Mouse (Mus musculus) heart, postnatal 10 days (tissue): ENCODE results near the gene Syk. TPM values are rescaled to one million over a fixed set of nuclear protein-coding genes. Genes with fewer than 3 reads are reported as not detected.
A peak's percentile ranks its signal among the peaks of the same experiment; 100 is the strongest.

Experiments
- DNase-seq, 2 experiments: peaks; one replicate each; pipeline ENCODE4 v3.0.0; 2021
- intact Hi-C: fragments of 180-260 bp; cut with DNase I; formaldehyde crosslinking; loops from one replicate; pipeline ENCODE4 v1.15.1; 2025
- total RNA-seq, 2 experiments: library from RNA; stranded (reverse); gene quantifications; 2 replicates each; pipeline ENCODE4 v1.2.3; 2021

Syk gene
- total RNA-seq, 2 experiments from 2014 or later = 17.6 to 22.0 TPM

DNA sequence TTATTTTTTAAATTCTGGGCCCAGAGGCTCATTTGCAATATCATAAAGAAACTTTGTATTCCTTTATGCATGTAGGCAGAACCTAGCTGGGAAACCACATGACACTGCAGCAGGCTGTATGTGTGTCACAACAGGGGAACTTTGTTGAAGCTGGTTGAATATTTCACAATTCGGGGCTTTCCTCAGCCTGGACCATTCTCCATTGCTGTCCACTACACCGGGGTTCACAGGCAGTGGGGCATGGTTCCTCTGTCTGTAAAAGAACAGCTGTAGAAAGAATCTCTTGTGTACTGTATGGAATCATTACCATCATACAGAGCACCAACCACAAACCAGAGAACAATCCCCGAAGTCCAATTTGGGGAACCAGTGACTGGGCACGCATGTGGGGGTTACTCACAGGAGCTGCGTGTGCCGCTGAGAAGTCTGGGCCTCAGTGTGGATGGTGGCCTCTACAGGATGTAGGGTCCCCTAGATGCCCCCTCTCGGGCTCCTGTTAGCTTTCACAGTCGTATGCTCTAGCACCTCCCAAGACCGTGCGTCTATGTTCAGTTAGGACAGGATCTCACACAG, 53.3 kb downstream of the Syk start:
- intact Hi-C loops = no loop called here
- DNase-seq = no peak

DNA sequence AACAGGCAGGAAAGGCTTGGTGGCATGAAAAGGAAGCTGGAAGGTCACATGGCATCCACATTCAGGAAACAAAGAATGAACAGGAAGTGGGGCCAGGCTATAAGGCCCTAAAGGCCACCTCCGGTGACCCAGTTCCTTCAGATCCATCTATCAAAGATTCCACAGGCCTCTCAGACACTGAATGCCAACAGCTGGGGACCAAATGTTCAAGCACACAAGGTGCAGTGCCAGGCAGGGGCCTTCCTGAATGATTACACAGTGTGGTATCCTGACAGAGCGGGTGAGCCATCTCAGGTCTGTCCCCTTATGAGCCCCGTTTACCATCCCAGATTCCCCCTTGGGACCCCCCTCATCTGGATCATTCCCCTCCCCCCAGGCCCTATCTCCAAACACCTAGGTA, 63.6 kb downstream of the Syk start:
- DNase-seq = no peak
- intact Hi-C loops = no loop called here

DNA sequence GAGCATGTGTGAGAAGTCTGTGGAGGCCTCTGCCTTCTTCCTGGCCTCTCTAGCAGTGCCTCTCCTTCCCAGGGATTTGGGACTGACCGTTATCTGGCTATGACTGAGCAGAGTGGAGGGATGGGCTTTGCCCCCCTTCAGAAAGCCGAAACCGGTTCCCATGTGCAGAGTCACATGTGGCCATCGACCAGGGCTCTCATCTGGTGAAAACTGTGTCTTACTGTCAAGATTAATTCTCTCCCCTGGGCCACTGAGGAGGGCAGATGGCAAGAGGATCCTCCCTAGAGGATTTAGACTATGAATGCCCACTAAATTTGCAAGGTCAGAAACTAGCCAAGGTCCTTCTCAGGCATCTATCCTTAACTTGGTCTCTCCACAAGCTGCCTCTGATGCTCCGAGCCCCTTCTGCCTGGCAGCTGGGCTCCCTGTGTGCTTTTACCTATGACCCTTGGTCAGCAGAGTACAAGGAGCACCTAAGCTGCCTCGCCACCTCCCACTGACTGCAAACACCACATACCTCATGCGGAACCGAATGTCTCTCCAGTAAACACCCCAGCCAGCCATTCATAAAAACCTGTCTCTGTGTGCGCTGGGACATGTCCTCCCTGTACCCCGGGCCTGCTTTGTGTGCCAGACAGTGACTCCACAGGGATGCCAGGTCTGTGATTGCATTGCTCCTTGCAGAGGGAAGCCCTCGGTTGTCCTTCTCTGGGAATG, 65.2 kb downstream of the Syk start:
- DNase-seq = no peak
- intact Hi-C loops = no loop called here

DNA sequence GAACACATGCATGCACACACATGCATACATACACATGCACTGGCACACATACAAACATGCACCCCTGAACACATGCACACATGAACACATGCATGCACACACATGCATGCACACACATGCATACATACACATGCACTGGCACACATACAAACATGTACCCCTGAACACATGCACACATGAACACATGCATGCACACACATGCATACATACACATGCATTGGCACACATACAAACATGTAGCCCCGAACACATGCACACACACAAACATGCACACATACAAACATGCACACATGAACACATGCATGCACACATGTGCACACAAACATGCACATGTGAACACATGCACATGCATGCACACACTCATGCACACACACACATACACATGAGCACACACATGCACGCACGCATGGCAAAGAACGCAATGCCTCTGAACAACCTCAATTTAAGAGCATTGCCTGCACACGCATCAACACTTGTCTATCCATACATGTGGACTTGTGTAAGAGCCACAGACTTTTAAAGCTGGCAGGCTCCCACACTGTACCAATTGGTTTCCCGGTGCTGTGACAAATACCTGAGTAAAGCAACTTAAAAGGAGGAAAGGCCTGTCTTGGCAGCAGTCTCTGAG, 66.9 kb downstream of the Syk start:
- no peak for DNase-seq
- intact Hi-C loops = loop anchor here (10.0 kb wide), 1 partner anchor 705 kb away; no protein-coding TSS in a partner anchor

DNA sequence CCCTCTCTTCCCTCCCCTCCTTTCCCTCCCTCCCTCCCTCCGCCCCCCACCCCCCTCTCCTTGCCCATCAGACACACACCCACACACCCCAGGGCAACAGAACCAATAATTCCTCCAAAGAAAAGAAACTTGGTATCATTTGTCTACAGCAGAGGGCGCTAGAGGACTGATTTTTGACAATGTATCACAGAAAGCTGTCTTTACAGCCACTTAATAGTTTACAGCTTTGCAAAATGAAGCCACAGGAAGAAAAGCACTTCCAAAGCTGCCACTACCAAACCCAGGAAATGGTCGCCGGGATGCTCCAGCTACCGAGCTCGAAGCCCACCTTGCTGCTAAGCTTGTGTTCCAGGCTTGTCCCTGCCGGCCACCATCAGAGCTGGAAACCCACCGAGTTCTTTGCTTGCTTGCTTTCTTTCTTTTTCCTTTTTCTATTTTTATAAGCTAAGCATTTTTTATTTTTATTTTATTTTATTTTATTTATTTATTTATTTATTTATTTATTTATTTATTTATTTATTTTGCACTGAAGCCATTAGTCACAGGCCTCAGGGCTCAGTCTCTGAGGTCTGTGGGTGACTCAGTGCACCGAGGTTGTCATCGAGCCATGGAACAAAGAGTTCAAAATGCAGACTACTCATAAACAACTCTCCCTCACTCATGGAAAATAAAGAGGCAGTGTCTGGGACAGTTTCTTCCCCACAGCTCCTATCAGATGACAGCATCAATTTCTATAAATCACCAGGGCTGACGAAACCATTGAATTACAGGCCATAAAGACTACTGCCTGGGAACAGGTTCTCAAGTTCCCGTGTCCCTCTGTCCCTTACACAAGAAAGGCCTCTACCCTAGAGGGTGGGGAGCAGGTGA, 68.6 kb downstream of the Syk start:
- DNase-seq = peak; percentile 68 to 86

DNA sequence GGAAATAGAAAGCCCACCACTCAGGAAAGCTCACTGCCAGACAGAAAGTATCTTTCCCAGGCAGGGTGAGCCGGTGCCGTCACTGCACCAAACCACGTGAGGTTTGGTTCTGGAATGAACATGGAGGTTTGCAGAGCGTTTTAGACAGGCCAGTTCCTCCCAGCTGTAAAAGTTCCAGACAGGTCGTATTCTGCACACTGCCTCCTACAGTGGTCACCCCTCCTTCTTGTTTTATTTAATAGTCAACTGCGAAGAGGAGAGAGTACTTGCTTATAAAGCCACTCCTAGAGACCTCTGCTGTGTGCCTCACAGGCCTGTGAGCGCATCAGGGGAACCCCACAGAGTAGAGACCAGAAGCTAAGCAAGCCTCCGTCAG, 69.3 kb downstream of the Syk start:
- DNase-seq = no peak
- intact Hi-C loops = loop anchor here (10.0 kb wide), 1 partner anchor 703 kb away; no protein-coding TSS in a partner anchor

More for the DNA sequence above, 68.6 kb downstream of the Syk start:
- intact Hi-C loops = loop anchor here (10.0 kb wide), 1 partner anchor 703 kb away; no protein-coding TSS in a partner anchor

DNA sequence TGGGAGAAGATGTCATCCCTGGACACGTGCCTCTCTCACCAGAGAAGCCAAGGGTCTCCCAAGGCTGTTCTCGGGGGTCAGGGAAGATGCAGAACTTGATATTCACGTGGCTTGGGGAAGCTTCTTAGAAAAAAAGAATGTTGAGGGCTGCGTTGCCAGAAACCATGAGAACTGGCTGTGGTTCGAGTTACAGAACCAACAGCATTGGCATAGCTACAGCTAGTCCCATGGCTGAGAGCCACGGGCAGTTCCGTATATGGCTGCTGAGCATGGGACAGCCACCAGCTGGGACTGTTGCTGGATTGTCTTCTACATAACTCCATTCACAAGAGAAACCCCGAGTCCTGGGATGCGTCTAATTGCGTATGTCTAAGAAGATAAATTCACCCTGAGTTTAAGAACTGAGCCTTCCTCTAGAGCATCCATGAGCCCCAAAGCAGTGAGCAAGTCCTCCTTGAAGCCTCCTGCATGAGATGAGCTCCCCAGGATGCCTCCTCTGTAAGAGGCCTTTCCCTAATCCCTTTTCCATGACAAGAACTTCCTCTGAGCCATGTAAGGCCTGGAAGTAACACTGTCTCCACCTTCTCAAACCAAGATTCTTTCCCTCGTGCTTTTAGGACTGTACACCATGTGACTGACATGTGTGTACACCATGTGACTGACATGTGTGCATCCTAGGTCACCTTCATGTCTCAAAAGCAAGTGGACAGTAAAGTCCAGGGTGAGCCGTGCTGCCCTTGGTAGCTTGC, 71.3 kb downstream of the Syk start:
- DNase-seq = peak; percentile 57 to 64
- intact Hi-C loops = loop anchor here (10.0 kb wide), 1 partner anchor 701 kb away; no protein-coding TSS in a partner anchor

DNA sequence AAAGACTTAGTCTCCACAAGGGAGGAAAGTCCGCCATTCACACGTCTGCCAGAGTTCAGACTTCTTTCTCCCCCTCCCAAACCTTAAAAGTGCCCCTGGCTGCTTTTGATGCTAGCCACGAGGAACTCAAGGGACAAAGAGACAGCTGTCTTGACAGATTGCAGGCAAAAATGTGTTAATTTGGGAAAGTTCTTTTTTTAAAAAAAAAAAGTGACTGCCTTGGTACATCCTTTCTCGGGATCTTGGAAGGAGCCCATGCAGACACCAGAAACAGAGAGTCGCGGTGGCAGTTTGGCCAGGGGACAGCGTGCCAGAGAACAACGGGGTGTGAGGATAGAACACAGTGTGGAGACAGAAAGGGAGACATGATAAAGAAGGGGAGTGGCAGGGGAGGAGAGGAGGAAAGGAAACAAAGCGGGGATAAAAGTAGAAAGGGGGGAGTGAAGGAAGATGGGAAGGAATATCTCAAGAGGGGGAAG, 71.9 kb downstream of the Syk start:
- DNase-seq = no peak
- intact Hi-C loops = loop anchor here (10.0 kb wide), 1 partner anchor 700 kb away; no protein-coding TSS in a partner anchor

DNA sequence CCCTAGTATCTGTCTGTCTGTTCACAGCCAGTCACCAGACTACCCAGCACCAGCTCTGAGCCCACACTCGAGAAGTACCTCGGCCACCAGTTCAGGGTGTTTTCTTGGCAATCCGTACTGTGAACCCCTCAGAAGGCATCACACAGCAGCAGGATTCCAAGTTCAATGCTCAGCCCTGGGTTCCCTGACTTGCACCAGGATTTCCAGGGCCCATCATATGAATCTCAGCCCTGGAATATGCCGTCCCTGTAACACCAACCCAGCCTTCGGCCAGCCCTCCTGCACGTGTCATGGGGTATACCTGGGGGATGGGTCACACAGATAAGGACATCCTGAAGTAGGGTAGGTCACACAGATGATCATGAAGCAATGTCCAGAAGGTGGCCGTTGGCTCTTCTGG, 75.0 kb downstream of the Syk start:
- intact Hi-C loops = loop anchor here (1.0 to 10.0 kb wide), 4 partner anchors 51 to 697 kb away; no protein-coding TSS in a partner anchor
- no peak for DNase-seq

DNA sequence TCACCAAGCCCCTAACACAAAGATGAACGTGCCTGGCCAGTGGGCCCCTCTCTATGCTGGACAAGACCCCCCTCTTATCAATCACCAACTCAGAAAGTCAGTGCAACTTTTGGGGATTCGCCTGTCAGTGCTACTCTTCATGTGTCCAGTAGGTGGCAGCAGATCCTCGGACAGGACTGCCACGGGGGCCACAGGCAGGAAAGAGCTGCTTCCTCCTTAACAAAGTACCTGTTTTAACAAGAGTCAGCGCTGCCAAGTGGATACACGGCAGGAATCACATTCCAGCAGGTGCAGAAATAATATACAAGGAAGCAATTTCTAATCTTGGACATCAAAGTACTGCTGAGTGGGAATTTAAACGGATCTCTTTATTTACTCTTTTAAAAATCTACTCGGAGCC, 75.5 kb downstream of the Syk start:
- DNase-seq = peak; percentile 62 to 79
- intact Hi-C loops = loop anchor here (1.0 to 10.0 kb wide), 4 partner anchors 50 to 696 kb away; no protein-coding TSS in a partner anchor

DNA sequence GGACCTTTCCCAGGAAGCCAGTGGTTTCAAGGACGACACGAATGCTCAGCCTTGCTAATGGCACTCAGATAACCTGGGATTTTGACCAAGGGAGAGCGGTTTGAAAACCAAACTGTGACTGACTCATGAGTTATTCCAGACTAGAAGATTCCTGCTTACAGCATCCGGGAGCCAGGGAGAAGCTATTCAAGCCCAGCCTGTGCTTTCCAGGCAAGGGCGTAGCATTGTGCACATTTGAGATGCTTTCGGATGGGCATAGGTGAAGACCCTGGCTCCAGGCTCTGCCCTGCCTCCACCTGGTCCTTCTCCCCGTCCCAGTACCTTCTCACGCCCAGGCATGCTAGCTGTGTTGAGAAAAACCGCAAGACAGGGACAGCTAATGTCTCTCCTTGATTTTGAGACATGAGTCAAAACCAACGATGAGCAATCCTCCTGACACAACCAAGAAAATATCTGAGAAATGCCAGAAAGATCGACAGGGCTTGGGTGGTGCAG, 76.2 kb downstream of the Syk start:
- DNase-seq = no peak
- intact Hi-C loops = loop anchor here (2.0 to 10.0 kb wide), 3 partner anchors 50 to 696 kb away; no protein-coding TSS in a partner anchor

DNA sequence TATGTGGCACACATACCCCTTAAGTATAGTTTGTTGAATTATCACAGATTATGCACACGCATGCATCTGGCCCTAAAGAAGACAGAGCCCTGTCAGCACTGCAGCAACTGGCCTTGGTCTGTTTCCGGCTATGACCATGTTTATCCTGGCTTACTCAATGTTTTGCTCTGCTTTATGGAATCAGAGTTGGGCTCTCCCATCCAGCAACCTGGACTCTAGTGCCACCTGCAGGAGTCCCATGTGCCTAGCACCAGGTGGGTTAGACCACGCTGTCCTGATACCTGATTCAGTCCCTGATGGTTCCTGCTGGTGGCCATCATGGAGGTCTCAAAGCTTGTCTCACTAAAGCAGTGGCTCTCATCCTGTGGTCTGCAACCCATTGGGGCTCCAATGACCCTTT, 86.9 kb downstream of the Syk start:
- DNase-seq = peak in 1 of 2 experiments; percentile 27
- intact Hi-C loops = no loop called here

DNA sequence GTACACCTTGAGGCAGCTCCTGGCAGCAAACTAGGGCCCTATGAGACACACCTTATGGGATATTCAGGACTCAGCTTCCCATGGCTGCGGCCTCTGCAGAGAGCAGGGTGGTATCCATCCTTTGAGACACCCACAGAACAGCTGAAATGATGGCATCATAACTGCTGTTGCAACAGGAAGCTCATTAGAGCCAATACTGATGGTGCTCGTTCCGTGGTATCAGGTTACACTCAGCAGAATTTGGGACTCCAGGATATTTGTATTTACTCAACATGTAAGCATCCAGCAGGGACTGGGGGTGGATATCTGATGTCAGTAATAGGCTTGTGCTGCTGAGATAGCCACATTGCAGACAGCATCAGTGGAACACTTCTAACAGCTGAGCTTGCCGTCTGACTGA, 90.3 kb downstream of the Syk start:
- no peak for DNase-seq
- intact Hi-C loops = no loop called here

DNA sequence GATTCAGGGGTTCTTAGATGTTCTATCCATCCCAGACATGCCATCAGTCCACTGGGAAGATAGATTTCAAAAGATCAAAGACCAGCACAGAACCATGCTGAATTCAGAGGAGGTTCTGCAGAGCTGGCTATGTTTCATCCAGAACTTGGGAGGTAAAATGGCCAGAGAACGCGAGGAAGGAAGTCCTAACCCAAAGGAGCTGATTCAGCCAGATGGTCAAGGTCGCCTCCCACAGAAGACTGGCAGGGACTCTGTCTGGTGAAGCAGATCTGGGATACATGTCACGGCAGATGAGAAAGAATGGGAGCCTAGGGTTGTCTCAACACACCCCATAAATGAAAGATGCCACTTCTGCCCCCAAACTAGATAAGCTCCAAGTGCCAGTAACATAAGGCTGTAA, 90.9 kb downstream of the Syk start:
- DNase-seq = no peak
- intact Hi-C loops = no loop called here

DNA sequence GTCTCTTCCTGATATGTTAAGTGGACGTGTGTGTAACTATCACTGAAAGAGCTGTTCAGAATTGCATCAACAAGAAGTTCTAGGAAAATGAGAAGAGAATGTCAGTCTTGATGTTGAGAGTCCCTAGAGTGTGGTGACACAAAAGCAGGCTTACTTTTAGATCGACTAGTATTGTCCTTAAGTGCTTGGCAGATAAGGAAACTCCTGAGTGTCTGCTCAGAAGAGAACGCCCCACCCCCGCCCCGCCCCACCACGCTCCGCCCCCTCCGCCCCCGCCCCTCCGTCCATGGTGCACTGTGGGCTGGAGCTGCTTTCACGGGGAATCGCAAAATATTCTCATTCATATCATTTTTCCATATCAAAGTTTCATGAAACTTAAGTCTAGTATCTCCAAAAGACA, 91.9 kb downstream of the Syk start:
- DNase-seq = no peak
- intact Hi-C loops = no loop called here

DNA sequence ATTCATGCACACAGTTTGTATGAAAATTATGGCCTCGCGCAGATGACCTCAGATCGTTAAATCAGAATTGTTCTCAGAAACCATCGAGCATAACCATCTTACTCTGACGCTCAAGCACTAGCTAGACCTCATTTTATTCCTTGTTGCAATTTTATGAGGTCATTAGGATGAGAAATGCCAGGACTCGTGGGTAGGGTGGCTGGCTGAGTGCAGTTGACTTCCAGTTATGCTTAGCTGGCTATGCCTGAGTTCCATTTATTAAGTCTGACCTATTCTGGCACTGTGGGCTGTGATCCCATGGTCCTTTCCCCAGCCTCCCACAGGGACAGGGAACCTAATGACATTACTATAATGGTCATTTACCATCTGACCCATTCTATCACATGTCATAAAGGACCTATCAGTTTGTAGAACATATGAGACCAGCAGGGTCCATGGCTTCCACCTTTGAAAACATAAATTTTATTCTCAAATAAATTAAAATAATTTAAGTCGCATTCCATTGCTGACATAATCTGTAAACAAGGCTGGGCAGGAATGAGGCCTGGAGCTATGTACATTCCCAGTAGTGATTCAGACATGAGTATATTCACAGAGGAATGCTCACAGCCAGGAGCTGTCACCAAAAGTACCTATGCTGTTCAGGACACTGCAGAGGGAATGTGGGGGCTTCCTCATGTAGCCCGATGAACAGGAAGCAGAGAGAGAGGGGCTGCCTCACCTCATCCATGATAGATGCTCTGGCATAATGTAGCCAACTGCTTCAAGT, 92.7 kb downstream of the Syk start:
- intact Hi-C loops = no loop called here
- DNase-seq = no peak

DNA sequence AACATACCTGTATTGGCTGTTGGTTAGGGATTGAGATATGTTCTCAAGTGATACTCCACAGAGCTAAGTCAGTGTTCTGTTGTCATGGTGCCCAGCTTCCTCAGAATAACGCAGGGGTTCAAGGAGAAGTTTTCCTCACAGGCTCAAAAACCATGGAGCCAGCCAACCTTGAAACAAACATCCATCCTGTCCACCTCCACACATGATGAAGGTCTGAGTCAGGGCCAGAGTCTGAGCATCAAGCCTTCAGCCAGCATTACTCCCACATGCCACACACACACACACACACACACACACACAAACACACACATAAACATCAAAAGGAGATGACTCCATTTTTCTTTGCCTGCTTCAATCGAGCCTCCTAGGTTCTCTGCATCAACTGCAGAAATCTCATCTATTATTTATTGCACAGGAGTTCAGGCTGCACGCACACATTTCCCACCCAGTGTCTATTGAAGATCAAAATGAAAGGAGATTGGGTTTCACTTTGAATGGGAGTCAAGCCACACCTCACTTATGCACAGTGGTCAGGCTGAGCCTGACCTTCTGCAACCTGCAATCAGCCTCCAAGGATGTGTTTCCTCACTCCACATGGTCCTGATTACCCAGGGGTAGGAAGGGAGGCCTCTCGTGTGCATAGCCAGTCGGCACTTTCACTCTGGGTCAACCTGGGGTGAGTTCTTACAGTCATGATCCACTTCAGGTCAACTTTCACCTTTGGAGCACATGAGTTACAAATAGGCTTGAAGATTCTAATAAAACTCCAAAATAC, 93.9 kb downstream of the Syk start:
- intact Hi-C loops = no loop called here
- no peak for DNase-seq

DNA sequence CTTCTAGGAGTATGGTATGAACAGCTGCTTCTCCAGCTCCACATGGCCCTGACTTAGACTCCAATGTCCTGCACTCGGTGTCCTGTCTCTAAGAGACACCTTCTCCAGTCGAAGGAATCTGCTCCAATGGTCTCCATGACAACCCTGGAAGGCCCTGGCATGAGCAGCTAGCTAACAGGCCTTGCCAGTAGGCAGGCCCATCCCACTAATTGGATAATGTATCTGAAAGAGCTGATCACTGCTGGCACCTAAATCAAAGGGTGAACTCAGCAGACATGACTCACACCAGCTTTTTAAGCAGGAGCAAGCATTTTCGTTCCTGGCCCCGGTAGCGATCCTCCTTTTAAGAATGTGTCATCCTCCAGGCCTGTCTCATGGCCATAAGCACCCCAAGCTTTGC, 96.9 kb downstream of the Syk start:
- intact Hi-C loops = no loop called here
- DNase-seq = no peak
